Mouse (Mus musculus) heart, embryonic 14.5 days (tissue): ENCODE measurements at regions not wholly inside any gene's neighbourhood (a gene's known extent, or its start where the extent isn't known, plus 50 kb on each side); places are given as distances from the start of the nearest gene placed in this dataset.

Experiments
- ATAC-seq: fragments of 200-750 bp; cut with Nextera tagmentation; 2 replicates; pipeline ENCODE4 v1.8.0; 2017; ENCODE audit warnings: low read depth, moderate TSS enrichment; ENCODE audit not compliant: insufficient number of reproducible peaks, insufficient read depth, low FRiP score
- H3K27ac ChIP-seq, 2 experiments: fragments of 200-500 bp in 1 of 2; fragments of 300-500 bp in 1 of 2; sonication (generic) in 1 of 2; replicated peaks in 1 of 2; 2 replicates each; pipeline ENCODE4 v1.5.1; 2012 to 2014; ENCODE audit warnings: low read depth in 2 of 2, low read length in 2 of 2, control low read depth in 1 of 2, mild to moderate bottlenecking in 1 of 2, mixed read lengths in 1 of 2; ENCODE audit not compliant: control insufficient read depth in 1 of 2, insufficient read depth in 1 of 2
- H3K27me3 ChIP-seq: fragments of 300-500 bp; sonication (generic); 2 replicates; pipeline ENCODE4 v1.6.1; 2014; ENCODE audit warnings: mild to moderate bottlenecking, low read length, control low read depth; ENCODE audit not compliant: control insufficient read depth, insufficient read depth
- H3K36me3 ChIP-seq: fragments of 300-500 bp; sonication (generic); 2 replicates; pipeline ENCODE4 v1.6.1; 2014; ENCODE audit warnings: mild to moderate bottlenecking, control low read depth, low read length, mixed read lengths; ENCODE audit not compliant: control insufficient read depth, insufficient read depth
- H3K4me1 ChIP-seq, 2 experiments: fragments of 200-500 bp in 1 of 2; fragments of 300-500 bp in 1 of 2; sonication (generic) in 1 of 2; 2 replicates each; pipeline ENCODE4 v1.6.1; 2012 to 2014; ENCODE audit warnings: low read length in 2 of 2, control low read depth in 1 of 2, mixed read lengths in 1 of 2; ENCODE audit not compliant: control insufficient read depth in 2 of 2, insufficient read depth in 2 of 2
- H3K4me2 ChIP-seq: fragments of 300-500 bp; sonication (generic); 2 replicates; pipeline ENCODE4 v1.6.1; 2014; ENCODE audit warnings: mild to moderate bottlenecking, low read length
- H3K4me3 ChIP-seq, 2 experiments: fragments of 200-500 bp in 1 of 2; fragments of 300-500 bp in 1 of 2; sonication (generic) in 1 of 2; 2 replicates each; pipeline ENCODE4 v1.5.1; 2012 to 2014; ENCODE audit warnings: low read length in 2 of 2, mild to moderate bottlenecking in 2 of 2, control low read depth in 1 of 2, low read depth in 1 of 2, moderate library complexity in 1 of 2; ENCODE audit not compliant: control insufficient read depth in 1 of 2, insufficient read depth in 1 of 2
- H3K9ac ChIP-seq: fragments of 300-500 bp; sonication (generic); 2 replicates; pipeline ENCODE4 v1.6.1; 2014; ENCODE audit warnings: mild to moderate bottlenecking, low read length
- H3K9me3 ChIP-seq: fragments of 300-500 bp; sonication (generic); 2 replicates; pipeline ENCODE4 v1.6.1; 2016; ENCODE audit warnings: low read length, control low read depth; ENCODE audit not compliant: control insufficient read depth
- WGBS: fragments of 180-500 bp; shearing (Covaris S2); extraction: QIAGEN DNeasy Blood & Tissue Kit; methylation state at CpG from one replicate; pipeline ENCODE4 v1.1.7; 2014; 5-methylcytosine and 5-hydroxymethylcytosine counted together

GRCm38 (mm10) chr1:152264981-152265380 is 121.5 kb downstream of the Tsen15 start:
- no peak overlapping the region for H3K27ac ChIP-seq
- no peak overlapping the region for H3K4me3 ChIP-seq
- no peak for ATAC-seq
- no peaks in the 10 kb centered on the region for H3K9me3 ChIP-seq
- WGBS: 82% methylated on average over 6 of the region's 6 CpGs
- no peaks in the 10 kb centered on the region for H3K36me3 ChIP-seq
- H3K4me1 ChIP-seq: no peaks in the 10 kb centered on the region
- H3K9ac ChIP-seq: no peak overlapping the region
- no peak overlapping the region for H3K4me2 ChIP-seq
- no peaks in the 10 kb centered on the region for H3K27me3 ChIP-seq

GRCm38 (mm10) chr1:152261472-152261871 is 125.0 kb downstream of the Tsen15 start:
- H3K27ac ChIP-seq: no peak overlapping the region
- peaks cover 0 to 3% of the 10 kb centered on the region in 2 experiments; a peak in 1 of 4 replicates for H3K4me1 ChIP-seq
- no peaks in the 10 kb centered on the region for H3K27me3 ChIP-seq
- H3K9me3 ChIP-seq: no peaks in the 10 kb centered on the region
- H3K36me3 ChIP-seq: no peaks in the 10 kb centered on the region
- no peak for ATAC-seq
- H3K4me3 ChIP-seq: no peak overlapping the region
- no peak overlapping the region for H3K4me2 ChIP-seq
- H3K9ac ChIP-seq: no peak overlapping the region
- WGBS: 44% methylated on average over 4 of the region's 4 CpGs

- Histone ChIP-seq H3K4me2 (no peak overlapping the region), H3K9ac (no peak overlapping the region), H3K27ac (no peak overlapping the region), H3K36me3 (no peaks in the 10 kb centered on the region), H3K27me3 (no peaks in the 10 kb centered on the region), H3K9me3 (no peaks in the 10 kb centered on the region), H3K4me1 (peaks cover 0 to 3% of the 10 kb centered on the region in 2 experiments; a peak in 1 of 4 replicates), H3K4me3 (no peak overlapping the region)
- ATAC-seq: no peak
- WGBS: 83% methylated on average over 1 of the region's 1 CpGs
Observed at GRCm38 (mm10) chr1:152260950-152261349, 125.5 kb downstream of the Tsen15 start.

- H3K4me3 ChIP-seq: no peak overlapping the region
- no peaks in the 10 kb centered on the region for H3K27me3 ChIP-seq
- no peak overlapping the region for H3K27ac ChIP-seq
- no peak overlapping the region for H3K9ac ChIP-seq
- no peaks in the 10 kb centered on the region for H3K36me3 ChIP-seq
- H3K9me3 ChIP-seq: no peaks in the 10 kb centered on the region
- H3K4me2 ChIP-seq: no peak overlapping the region
- peaks cover 0 to 3% of the 10 kb centered on the region in 2 experiments; a peak in 1 of 4 replicates for H3K4me1 ChIP-seq
- WGBS: 64% methylated on average over 12 of the region's 12 CpGs
- ATAC-seq: no peak
Observed at GRCm38 (mm10) chr1:152258258-152258657, 128.2 kb downstream of the Tsen15 start.

- no peaks in the 10 kb centered on the region for H3K27me3 ChIP-seq
- H3K4me1 ChIP-seq: peaks cover 0 to 3% of the 10 kb centered on the region in 2 experiments; a peak in 1 of 4 replicates
- H3K27ac ChIP-seq: no peak overlapping the region
- no peak for ATAC-seq
- H3K9ac ChIP-seq: no peak overlapping the region
- H3K4me3 ChIP-seq: no peak overlapping the region
- H3K36me3 ChIP-seq: no peaks in the 10 kb centered on the region
- H3K9me3 ChIP-seq: no peaks in the 10 kb centered on the region
- WGBS: 76% methylated on average over 4 of the region's 4 CpGs
- H3K4me2 ChIP-seq: no peak overlapping the region
Observed at GRCm38 (mm10) chr1:152253906-152254305, 132.6 kb downstream of the Tsen15 start.

GRCm38 (mm10) chr1:152253486-152253885 is 133.0 kb downstream of the Tsen15 start:
- no peak overlapping the region for H3K4me3 ChIP-seq
- WGBS: 76% methylated on average over 4 of the region's 4 CpGs
- H3K4me1 ChIP-seq: peaks cover 0 to 3% of the 10 kb centered on the region in 2 experiments; a peak in 1 of 4 replicates
- no peak for ATAC-seq
- H3K9ac ChIP-seq: no peak overlapping the region
- H3K9me3 ChIP-seq: no peaks in the 10 kb centered on the region
- H3K27me3 ChIP-seq: no peaks in the 10 kb centered on the region
- no peak overlapping the region for H3K4me2 ChIP-seq
- no peak overlapping the region for H3K27ac ChIP-seq
- no peaks in the 10 kb centered on the region for H3K36me3 ChIP-seq

GRCm38 (mm10) chr1:152252658-152253267 is 133.7 kb downstream of the Tsen15 start:
- no peaks in the 10 kb centered on the region for H3K27me3 ChIP-seq
- no peaks in the 10 kb centered on the region for H3K4me1 ChIP-seq
- WGBS: 72% methylated on average over 9 of the region's 9 CpGs
- H3K27ac ChIP-seq: no peak overlapping the region
- ATAC-seq: no peak
- H3K9me3 ChIP-seq: no peaks in the 10 kb centered on the region
- no peak overlapping the region for H3K4me2 ChIP-seq
- H3K9ac ChIP-seq: no peak overlapping the region
- H3K4me3 ChIP-seq: no peak overlapping the region
- H3K36me3 ChIP-seq: no peaks in the 10 kb centered on the region

- no peak overlapping the region for H3K4me3 ChIP-seq
- H3K36me3 ChIP-seq: no peaks in the 10 kb centered on the region
- no peak overlapping the region for H3K9ac ChIP-seq
- no peaks in the 10 kb centered on the region for H3K9me3 ChIP-seq
- no peaks in the 10 kb centered on the region for H3K27me3 ChIP-seq
- no peaks in the 10 kb centered on the region for H3K4me1 ChIP-seq
- no peak for ATAC-seq
- no peak overlapping the region for H3K4me2 ChIP-seq
- 90% methylated on average over 9 of the region's 9 CpGs for WGBS
- no peak overlapping the region for H3K27ac ChIP-seq
Observed at GRCm38 (mm10) chr1:152241026-152241425, 145.5 kb downstream of the Tsen15 start.
